Mouse (Mus musculus): Measurements from ENCODE around the gene Tmem121. TPM values are rescaled to one million over a fixed set of nuclear protein-coding genes. Genes with fewer than 3 reads are reported as not detected.

Gene Tmem121
- polyA plus RNA-seq, 1 experiment from 2014 or later, result 33.9 TPM

GRCm38 (mm10) chr12:113202008-113202407 is 16.3 kb downstream of the Tmem121 start:
- no peak overlapping the region for H3K4me2 ChIP-seq
- no peaks in the 10 kb centered on the region for H3K36me3 ChIP-seq
- H3K4me3 ChIP-seq, result no peak overlapping the region
- ATAC-seq (ENCODE audit: low read depth), result no peak
- no peaks in the 10 kb centered on the region for H3K4me1 ChIP-seq (replicated peaks)
- H3K27ac ChIP-seq (replicated peaks), result no peak overlapping the region
- no peak overlapping the region for H3K9ac ChIP-seq
- H3K9me3 ChIP-seq, result no peaks in the 10 kb centered on the region
- no peaks in the 10 kb centered on the region for H3K27me3 ChIP-seq

GRCm38 (mm10) chr12:113203522-113203921 is 17.8 kb downstream of the Tmem121 start:
- no peak overlapping the region for H3K27ac ChIP-seq (replicated peaks)
- no peaks in the 10 kb centered on the region for H3K27me3 ChIP-seq
- H3K4me3 ChIP-seq, result no peak overlapping the region
- ATAC-seq (ENCODE audit: low read depth), result no peak
- H3K4me1 ChIP-seq (replicated peaks), result no peaks in the 10 kb centered on the region
- H3K9me3 ChIP-seq, result no peaks in the 10 kb centered on the region
- no peak overlapping the region for H3K9ac ChIP-seq
- no peak overlapping the region for H3K4me2 ChIP-seq
- no peaks in the 10 kb centered on the region for H3K36me3 ChIP-seq
- 79% methylated on average over 7 of the region's 7 CpGs for WGBS

DNA sequence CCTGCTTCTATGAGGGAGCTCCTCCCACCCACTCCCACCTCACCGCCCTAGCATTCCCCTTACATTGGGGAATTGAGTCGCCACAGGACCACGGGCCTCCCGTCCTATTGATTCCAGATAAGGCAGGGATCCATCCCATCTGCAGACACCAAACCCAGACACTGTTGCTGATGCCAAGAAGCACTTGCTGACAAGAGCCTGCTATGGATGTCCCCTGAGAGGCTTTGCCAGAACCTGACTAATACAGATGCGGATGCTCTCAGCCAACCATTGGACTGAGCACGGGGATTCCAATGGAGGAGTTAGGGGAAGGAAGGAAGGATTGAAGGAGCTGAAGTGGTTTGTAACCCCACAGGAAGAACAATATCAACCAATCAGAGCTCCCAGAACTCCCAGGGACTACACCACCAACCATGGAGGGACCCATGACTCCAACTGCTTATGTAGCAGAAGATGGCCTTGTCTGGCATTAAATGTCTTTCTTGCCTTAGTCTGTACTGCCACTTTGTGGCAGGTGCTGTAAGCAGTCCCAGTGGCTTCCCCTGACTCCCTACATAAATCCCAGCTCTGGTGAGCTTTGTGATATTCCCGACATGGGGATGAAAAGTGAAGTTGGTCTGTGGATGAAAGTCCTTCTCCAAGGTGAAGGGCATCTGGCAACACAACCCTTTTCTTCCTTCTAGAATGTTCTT is 19.7 kb downstream of the Tmem121 start:
- ATAC-seq (ENCODE audit: low read depth), result no peak

GRCm38 (mm10) chr12:113207737-113208136 is 22.0 kb downstream of the Tmem121 start:
- Histone ChIP-seq H3K4me3 (no peak overlapping the region), H3K27me3 (no peaks in the 10 kb centered on the region), H3K4me1 (replicated peaks) (no peaks in the 10 kb centered on the region), H3K9me3 (no peaks in the 10 kb centered on the region), H3K4me2 (no peak overlapping the region), H3K27ac (replicated peaks) (no peak overlapping the region), H3K36me3 (no peaks in the 10 kb centered on the region), H3K9ac (no peak overlapping the region)
- ATAC-seq (ENCODE audit: low read depth), result no peak
- WGBS, result 85% methylated on average over 6 of the region's 6 CpGs

More for the DNA sequence above, 19.7 kb downstream of the Tmem121 start:
- H3K27ac ChIP-seq (replicated peaks), result no peak overlapping the region
- H3K9me3 ChIP-seq, result no peaks in the 10 kb centered on the region
- no peaks in the 10 kb centered on the region for H3K27me3 ChIP-seq
- no peaks in the 10 kb centered on the region for H3K36me3 ChIP-seq
- no peak overlapping the region for H3K4me2 ChIP-seq
- H3K4me3 ChIP-seq, result no peak overlapping the region
- no peaks in the 10 kb centered on the region for H3K4me1 ChIP-seq (replicated peaks)
- H3K9ac ChIP-seq, result no peak overlapping the region
- WGBS, result 88% methylated on average over 7 of the region's 7 CpGs

DNA sequence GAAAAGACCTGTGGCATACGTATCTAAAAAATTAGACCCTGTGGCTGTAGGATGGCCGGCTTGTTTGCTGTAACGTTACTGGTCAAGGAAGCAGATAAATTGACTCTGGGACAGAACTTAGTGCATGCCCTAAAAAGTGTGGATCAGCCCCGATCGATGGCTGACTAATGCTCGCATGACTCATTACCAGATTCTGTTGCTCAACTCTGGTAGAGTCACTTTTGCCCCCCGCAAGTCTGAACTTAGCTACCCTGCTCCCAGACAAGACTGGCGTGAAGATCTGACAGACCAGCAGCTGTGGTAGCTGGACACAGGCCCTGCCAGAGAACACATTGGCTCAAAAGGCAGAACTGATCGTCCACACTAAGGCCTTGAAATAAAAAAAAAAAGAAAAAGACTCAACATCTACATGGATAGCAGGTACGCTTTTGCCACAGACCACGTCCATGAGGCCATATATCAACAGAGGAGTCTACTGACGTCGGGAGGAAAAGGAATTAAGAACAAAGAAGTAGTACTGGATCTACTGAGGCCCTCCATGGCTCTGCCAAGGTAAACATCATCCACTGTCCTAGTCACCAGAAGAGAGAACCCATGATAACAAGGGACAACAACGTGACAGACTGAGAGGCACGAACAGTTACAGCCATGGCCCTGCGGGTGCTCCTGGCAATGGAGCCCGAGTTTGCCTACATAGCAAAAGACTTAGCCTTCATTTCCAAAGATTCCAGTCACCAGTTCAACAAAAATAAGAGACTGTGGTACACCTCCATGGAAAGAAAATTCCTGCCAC is 25.1 kb downstream of the Tmem121 start:
- no peak for ATAC-seq (ENCODE audit: low read depth)
- H3K9me3 ChIP-seq, result no peaks in the 10 kb centered on the region
- no peaks in the 10 kb centered on the region for H3K4me1 ChIP-seq (replicated peaks)
- no peaks in the 10 kb centered on the region for H3K36me3 ChIP-seq
- H3K4me3 ChIP-seq, result no peak overlapping the region
- H3K9ac ChIP-seq, result no peak overlapping the region
- H3K4me2 ChIP-seq, result no peak overlapping the region
- H3K27ac ChIP-seq (replicated peaks), result no peak overlapping the region
- WGBS, result 87% methylated on average over 17 of the region's 17 CpGs
- no peaks in the 10 kb centered on the region for H3K27me3 ChIP-seq

GRCm38 (mm10) chr12:113211772-113212171 is 26.0 kb downstream of the Tmem121 start:
- ATAC-seq (ENCODE audit: low read depth), result no peak
- Histone ChIP-seq H3K27me3 (no peaks in the 10 kb centered on the region), H3K4me2 (no peak overlapping the region), H3K4me3 (no peak overlapping the region), H3K36me3 (no peaks in the 10 kb centered on the region), H3K9me3 (no peaks in the 10 kb centered on the region), H3K27ac (replicated peaks) (no peak overlapping the region), H3K4me1 (replicated peaks) (no peaks in the 10 kb centered on the region), H3K9ac (no peak overlapping the region)
- WGBS, result 93% methylated on average over 5 of the region's 5 CpGs

GRCm38 (mm10) chr12:113212326-113212924 is 26.7 kb downstream of the Tmem121 start:
- H3K27me3 ChIP-seq, result no peaks in the 10 kb centered on the region
- H3K4me1 ChIP-seq (replicated peaks), result no peaks in the 10 kb centered on the region
- WGBS, result 91% methylated on average over 10 of the region's 10 CpGs
- no peak overlapping the region for H3K4me2 ChIP-seq
- no peaks in the 10 kb centered on the region for H3K9me3 ChIP-seq
- no peak overlapping the region for H3K27ac ChIP-seq (replicated peaks)
- no peak overlapping the region for H3K9ac ChIP-seq
- no peak overlapping the region for H3K4me3 ChIP-seq
- ATAC-seq (ENCODE audit: low read depth), result no peak
- no peaks in the 10 kb centered on the region for H3K36me3 ChIP-seq

- Histone ChIP-seq H3K4me3 (no peak overlapping the region), H3K9ac (no peak overlapping the region), H3K27ac (replicated peaks) (no peak overlapping the region), H3K9me3 (no peaks in the 10 kb centered on the region), H3K36me3 (no peaks in the 10 kb centered on the region), H3K4me2 (no peak overlapping the region), H3K4me1 (replicated peaks) (no peaks in the 10 kb centered on the region), H3K27me3 (no peaks in the 10 kb centered on the region)
- ATAC-seq (ENCODE audit: low read depth), result no peak
- 82% methylated on average over 2 of the region's 2 CpGs for WGBS
Measured at GRCm38 (mm10) chr12:113213226-113213625, 27.5 kb downstream of the Tmem121 start.

GRCm38 (mm10) chr12:113214072-113214808 is 28.5 kb downstream of the Tmem121 start:
- Histone ChIP-seq H3K4me1 (replicated peaks) (no peaks in the 10 kb centered on the region), H3K27me3 (no peaks in the 10 kb centered on the region), H3K9me3 (no peaks in the 10 kb centered on the region), H3K4me2 (no peak overlapping the region), H3K4me3 (no peak overlapping the region), H3K27ac (replicated peaks) (no peak overlapping the region), H3K36me3 (no peaks in the 10 kb centered on the region), H3K9ac (no peak overlapping the region)
- no peak for ATAC-seq (ENCODE audit: low read depth)
- 79% methylated on average over 25 of the region's 25 CpGs for WGBS

- H3K9me3 ChIP-seq, result no peaks in the 10 kb centered on the region
- no peak overlapping the region for H3K9ac ChIP-seq
- H3K36me3 ChIP-seq, result no peaks in the 10 kb centered on the region
- no peak overlapping the region for H3K4me2 ChIP-seq
- H3K27me3 ChIP-seq, result no peaks in the 10 kb centered on the region
- H3K27ac ChIP-seq (replicated peaks), result no peak overlapping the region
- H3K4me1 ChIP-seq (replicated peaks), result no peaks in the 10 kb centered on the region
- 74% methylated on average over 16 of the region's 16 CpGs for WGBS
- no peak for ATAC-seq (ENCODE audit: low read depth)
- no peak overlapping the region for H3K4me3 ChIP-seq
Measured at GRCm38 (mm10) chr12:113214972-113215666, 29.4 kb downstream of the Tmem121 start.

DNA sequence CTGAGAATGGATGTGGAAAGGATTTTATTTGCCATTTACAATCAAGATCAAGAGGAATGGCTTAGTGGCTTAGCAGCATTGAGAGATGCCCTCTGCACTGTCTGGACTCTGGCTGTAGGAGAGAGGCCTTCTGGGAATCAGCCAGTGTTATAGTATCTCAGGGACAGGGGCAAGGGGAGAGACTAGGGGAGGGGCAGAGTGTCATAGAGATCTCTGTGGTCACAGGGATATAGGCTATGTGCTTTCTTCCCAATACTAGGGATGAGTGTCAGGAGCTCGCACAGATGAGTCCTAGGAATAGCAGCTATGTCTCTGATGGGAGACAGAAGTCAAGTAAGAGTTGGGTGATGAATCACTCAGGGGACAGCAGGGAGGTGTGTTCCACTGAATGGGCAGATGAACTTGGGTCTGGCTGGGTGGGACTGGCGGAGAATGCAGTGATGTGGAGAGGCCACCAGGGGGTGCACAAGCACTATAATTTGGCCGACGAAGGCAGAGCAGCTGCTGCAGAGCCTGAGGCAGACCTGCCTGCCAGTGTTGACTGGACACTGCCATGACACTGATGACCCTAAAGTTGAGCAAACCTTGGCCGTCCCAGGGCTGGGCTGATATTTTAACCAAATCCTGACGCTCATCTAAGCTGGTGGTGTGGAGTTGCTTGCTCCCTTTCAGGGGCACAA is 30.1 kb downstream of the Tmem121 start:
- H3K4me3 ChIP-seq, result no peak overlapping the region
- no peak overlapping the region for H3K27ac ChIP-seq (replicated peaks)
- H3K4me1 ChIP-seq (replicated peaks), result no peaks in the 10 kb centered on the region
- H3K4me2 ChIP-seq, result no peak overlapping the region
- no peak overlapping the region for H3K9ac ChIP-seq
- 0 out of 2 replicates have a peak, but pooled peaks have one; percentile 16 for ATAC-seq (ENCODE audit: low read depth)
- no peaks in the 10 kb centered on the region for H3K27me3 ChIP-seq
- no peaks in the 10 kb centered on the region for H3K36me3 ChIP-seq
- 17% methylated on average over 6 of the region's 6 CpGs for WGBS
- H3K9me3 ChIP-seq, result no peaks in the 10 kb centered on the region

All from neural tube, embryonic 13.5 days (tissue).